Mouse (Mus musculus): Measurements from ENCODE around the gene Pitx2.
A peak's percentile ranks its signal among the peaks of the same experiment; 100 is the strongest.

Gene Pitx2

GRCm38 (mm10) chr3:129202871-129203740 is 3.4 kb downstream of the Pitx2 start:
- DNase-seq, result no peak

- no peak for DNase-seq
Observed at GRCm38 (mm10) chr3:129203761-129204440, 4.2 kb downstream of the Pitx2 start.

GRCm38 (mm10) chr3:129204441-129205313 is 5.0 kb downstream of the Pitx2 start:
- no peak for DNase-seq

GRCm38 (mm10) chr3:129205481-129206175 is 6.0 kb downstream of the Pitx2 start:
- no peak for DNase-seq

- DNase-seq, result no peak
Observed at GRCm38 (mm10) chr3:129206776-129207175, 7.1 kb downstream of the Pitx2 start.

GRCm38 (mm10) chr3:129207231-129208030 is 7.8 kb downstream of the Pitx2 start:
- DNase-seq, result no peak

GRCm38 (mm10) chr3:129208031-129208380 is 8.3 kb downstream of the Pitx2 start:
- DNase-seq, result no peak

- no peak for DNase-seq
Observed at GRCm38 (mm10) chr3:129208421-129208820, 8.7 kb downstream of the Pitx2 start.

GRCm38 (mm10) chr3:129209266-129209665 is 9.6 kb downstream of the Pitx2 start:
- no peak for DNase-seq

GRCm38 (mm10) chr3:129209771-129210170 is 10.1 kb downstream of the Pitx2 start:
- DNase-seq, result no peak

GRCm38 (mm10) chr3:129212038-129212645 is 12.5 kb downstream of the Pitx2 start:
- no peak for DNase-seq

- DNase-seq, result no peak
Observed at GRCm38 (mm10) chr3:129212807-129213206, 13.1 kb downstream of the Pitx2 start.

- peak; percentile 79 for DNase-seq
Observed at GRCm38 (mm10) chr3:129213633-129214145, 14.0 kb downstream of the Pitx2 start.

GRCm38 (mm10) chr3:129214146-129214665 is 14.5 kb downstream of the Pitx2 start:
- DNase-seq, result no peak

- no peak for DNase-seq
Observed at GRCm38 (mm10) chr3:129214666-129215161, 15.0 kb downstream of the Pitx2 start.

- DNase-seq, result no peak
Observed at GRCm38 (mm10) chr3:129215241-129215750, 15.6 kb downstream of the Pitx2 start.

- no peak for DNase-seq
Observed at GRCm38 (mm10) chr3:129215751-129216331, 16.2 kb downstream of the Pitx2 start.

- no peak for DNase-seq
Observed at GRCm38 (mm10) chr3:129216491-129216890, 16.8 kb downstream of the Pitx2 start.

GRCm38 (mm10) chr3:129216911-129217561 is 17.4 kb downstream of the Pitx2 start:
- DNase-seq, result no peak
